Mouse (Mus musculus): Measurements from ENCODE around the gene Ifih1. TPM values are rescaled to one million over a fixed set of nuclear protein-coding genes. Genes with fewer than 3 reads are reported as not detected.

Ifih1 gene
- total RNA-seq, 4 experiments from 2014 or later = 2.3 to 5.9 (median 4.0) TPM

- DNase-seq (ENCODE audit: low spot score in 2 of 2) = no peak
Observed at GRCm38 (mm10) chr2:62549659-62550058, 96.4 kb downstream of the Ifih1 start.

GRCm38 (mm10) chr2:62549131-62549530 lies 96.9 kb downstream of the Ifih1 start:
- DNase-seq (ENCODE audit: low spot score in 2 of 2) = no peak

- no peak for DNase-seq (ENCODE audit: low spot score in 2 of 2)
Observed at GRCm38 (mm10) chr2:62548104-62548503, 98.0 kb downstream of the Ifih1 start.

Other genes starting within 250 kb of the Ifih1 start
- gene Dpp4, start 234.0 kb downstream of the Ifih1 start, total RNA-seq (2022) = 1 to 10 TPM; 1.0 to 2.3 (median 1.9) TPM
- not detected for gene Gcg, start 162.6 kb downstream of the Ifih1 start, total RNA-seq (2022)
- 1 to 10 TPM in 1 of 4 experiments, under 1 TPM in 3; 0.47 to 1.2 (median 0.85) TPM for gene Fap, start 72.2 kb downstream of the Ifih1 start, total RNA-seq (2022)
- 10 to 100 TPM; 10.9 to 20.0 (median 13.0) TPM for gene Gca, start 18.0 kb upstream of the Ifih1 start, total RNA-seq (2022)